Mouse (Mus musculus) G1E (cell line): ENCODE results near the gene Eif4h.

Experiments used
- GATA1 ChIP-seq: IDR thresholded peaks from 2 replicates; pipeline ENCODE4 v1.6.1; 2012; ENCODE audit warnings: borderline replicate concordance, low read length, inconsistent platforms, mixed read lengths
- TAL1 ChIP-seq: conservative IDR thresholded peaks from 2 replicates; pipeline ENCODE4 v1.6.1; 2012; ENCODE audit warnings: low read depth, low read length, inconsistent platforms, mixed read lengths

DNA sequence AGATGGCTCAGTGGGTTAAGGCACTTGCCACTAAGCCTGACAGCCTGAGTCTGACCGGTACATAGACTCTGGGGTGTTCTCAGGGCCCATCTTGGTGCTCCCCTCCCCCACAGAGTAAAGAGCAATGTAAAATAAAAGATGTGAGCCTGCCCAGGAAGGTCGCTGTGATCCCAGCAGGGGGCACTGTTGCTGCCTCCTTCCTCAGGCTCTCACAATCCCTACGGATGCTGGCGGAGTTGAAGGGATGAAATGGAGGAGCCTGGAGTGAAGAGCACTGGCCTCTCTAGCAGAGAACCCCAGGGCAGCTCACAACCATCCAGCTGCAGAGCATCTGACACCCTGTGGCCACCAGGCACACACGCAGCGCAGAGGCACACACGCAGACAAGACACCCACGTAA, 29.2 kb upstream of the Eif4h start:
- TF ChIP-seq TAL1 (no peak), GATA1 (no peak)
